Mouse (Mus musculus): Measurements from ENCODE around the gene Crtam.

GRCm38 (mm10) chr9:41004415-41004814 is at the start of gene Crtam:
- no peak for TF ChIP-seq MYOG (IDR thresholded peaks at IDR 0.05; ENCODE audit: control insufficient read depth in 1 of 3, insufficient read depth in 1 of 3, insufficient read length in 2 of 3, low read depth in 2 of 3)
- no peak for TF ChIP-seq POLR2A (IDR thresholded peaks at IDR 0.05; ENCODE audit: insufficient read length, low read depth)
- no peak for TF ChIP-seq MYOD1 (IDR thresholded peaks at IDR 0.05; ENCODE audit: control insufficient read depth in 1 of 3, insufficient read length in 2 of 3, low read depth in 2 of 3)
- TF ChIP-seq CEBPB (IDR thresholded peaks at IDR 0.05; ENCODE audit: insufficient read depth, poor library complexity, severe bottlenecking): no peak
- no peak for TF ChIP-seq USF1 (IDR thresholded peaks at IDR 0.05; ENCODE audit: low read depth)
- no peak for TF ChIP-seq TCF3 (IDR thresholded peaks at IDR 0.05; ENCODE audit: insufficient read length, low read depth)
- no peak for TF ChIP-seq MAX (IDR thresholded peaks at IDR 0.05; ENCODE audit: low read depth)
- no peak for TF ChIP-seq POLR2AphosphoS2 (IDR thresholded peaks at IDR 0.05; ENCODE audit: insufficient read length, low read depth)
- no peak for TF ChIP-seq E2F4 (IDR thresholded peaks at IDR 0.05; ENCODE audit: insufficient read depth)
- TF ChIP-seq TCF12 (IDR thresholded peaks at IDR 0.05; ENCODE audit: insufficient read depth, poor library complexity, severe bottlenecking): no peak
